Mouse (Mus musculus): ENCODE measurements at regions not wholly inside any gene's neighbourhood (a gene's known extent, or its start where the extent isn't known, plus 50 kb on each side); places are given as distances from the start of the nearest gene placed in this dataset.

- no peak for DNase-seq (ENCODE audit: low spot score)
Measured at GRCm38 (mm10) chr11:38224300-38224699, 988.5 kb upstream of the Tenm2 start.

- peak; percentile 20 for DNase-seq (ENCODE audit: low spot score)
Measured at GRCm38 (mm10) chr11:38203347-38203746, 967.6 kb upstream of the Tenm2 start.

GRCm38 (mm10) chr11:38201136-38201741 lies 965.5 kb upstream of the Tenm2 start:
- DNase-seq (ENCODE audit: low spot score), result no peak

GRCm38 (mm10) chr11:38193719-38194118 lies 958.0 kb upstream of the Tenm2 start:
- DNase-seq (ENCODE audit: low spot score), result no peak

GRCm38 (mm10) chr11:38191895-38192547 lies 956.3 kb upstream of the Tenm2 start:
- no peak for DNase-seq (ENCODE audit: low spot score)

- DNase-seq (ENCODE audit: low spot score), result no peak
Measured at GRCm38 (mm10) chr11:38191437-38191836, 955.7 kb upstream of the Tenm2 start.

GRCm38 (mm10) chr11:38170721-38171120 lies 935.0 kb upstream of the Tenm2 start:
- DNase-seq (ENCODE audit: low spot score), result no peak

- DNase-seq (ENCODE audit: low spot score), result no peak
Measured at GRCm38 (mm10) chr11:38158310-38158709, 922.5 kb upstream of the Tenm2 start.

GRCm38 (mm10) chr11:38156944-38157343 lies 921.2 kb upstream of the Tenm2 start:
- DNase-seq (ENCODE audit: low spot score), result no peak

GRCm38 (mm10) chr11:38155706-38156105 lies 919.9 kb upstream of the Tenm2 start:
- no peak for DNase-seq (ENCODE audit: low spot score)

GRCm38 (mm10) chr11:38143436-38143835 lies 907.7 kb upstream of the Tenm2 start:
- no peak for DNase-seq (ENCODE audit: low spot score)

- DNase-seq (ENCODE audit: low spot score), result peak; percentile 6
Measured at GRCm38 (mm10) chr11:38128851-38129250, 893.1 kb upstream of the Tenm2 start.

- no peak for DNase-seq (ENCODE audit: low spot score)
Measured at GRCm38 (mm10) chr11:38123789-38124330, 888.1 kb upstream of the Tenm2 start.

- DNase-seq (ENCODE audit: low spot score), result no peak
Measured at GRCm38 (mm10) chr11:38122474-38122873, 886.7 kb upstream of the Tenm2 start.

GRCm38 (mm10) chr11:38121051-38121616 lies 885.4 kb upstream of the Tenm2 start:
- DNase-seq (ENCODE audit: low spot score), result no peak

- no peak for DNase-seq (ENCODE audit: low spot score)
Measured at GRCm38 (mm10) chr11:38117741-38118140, 882.0 kb upstream of the Tenm2 start.

- peak; percentile 26 for DNase-seq (ENCODE audit: low spot score)
Measured at GRCm38 (mm10) chr11:38092202-38092601, 856.4 kb upstream of the Tenm2 start.

GRCm38 (mm10) chr11:38075171-38075732 lies 839.5 kb upstream of the Tenm2 start:
- peak; percentile 57 for DNase-seq (ENCODE audit: low spot score)

GRCm38 (mm10) chr11:38069635-38070034 lies 833.9 kb upstream of the Tenm2 start:
- no peak for DNase-seq (ENCODE audit: low spot score)

GRCm38 (mm10) chr11:38067682-38068081 lies 831.9 kb upstream of the Tenm2 start:
- peak; percentile 76 for DNase-seq (ENCODE audit: low spot score)

GRCm38 (mm10) chr11:38066091-38066490 lies 830.3 kb upstream of the Tenm2 start:
- DNase-seq (ENCODE audit: low spot score), result no peak

GRCm38 (mm10) chr11:38060105-38060504 lies 824.3 kb upstream of the Tenm2 start:
- no peak for DNase-seq (ENCODE audit: low spot score)

GRCm38 (mm10) chr11:38058896-38059295 lies 823.1 kb upstream of the Tenm2 start:
- no peak for DNase-seq (ENCODE audit: low spot score)

Measured in retina, embryonic 14.5 days (tissue).